Mouse (Mus musculus): ENCODE results near the gene Brk1. TPM values are rescaled to one million over a fixed set of nuclear protein-coding genes. Genes with fewer than 3 reads are reported as not detected.

Gene Brk1
- 244 and 245 TPM in 2 replicates for polyA plus RNA-seq (2014; fragmentation: Nextera tagmentation; extraction: Ambion mirVana)

DNA sequence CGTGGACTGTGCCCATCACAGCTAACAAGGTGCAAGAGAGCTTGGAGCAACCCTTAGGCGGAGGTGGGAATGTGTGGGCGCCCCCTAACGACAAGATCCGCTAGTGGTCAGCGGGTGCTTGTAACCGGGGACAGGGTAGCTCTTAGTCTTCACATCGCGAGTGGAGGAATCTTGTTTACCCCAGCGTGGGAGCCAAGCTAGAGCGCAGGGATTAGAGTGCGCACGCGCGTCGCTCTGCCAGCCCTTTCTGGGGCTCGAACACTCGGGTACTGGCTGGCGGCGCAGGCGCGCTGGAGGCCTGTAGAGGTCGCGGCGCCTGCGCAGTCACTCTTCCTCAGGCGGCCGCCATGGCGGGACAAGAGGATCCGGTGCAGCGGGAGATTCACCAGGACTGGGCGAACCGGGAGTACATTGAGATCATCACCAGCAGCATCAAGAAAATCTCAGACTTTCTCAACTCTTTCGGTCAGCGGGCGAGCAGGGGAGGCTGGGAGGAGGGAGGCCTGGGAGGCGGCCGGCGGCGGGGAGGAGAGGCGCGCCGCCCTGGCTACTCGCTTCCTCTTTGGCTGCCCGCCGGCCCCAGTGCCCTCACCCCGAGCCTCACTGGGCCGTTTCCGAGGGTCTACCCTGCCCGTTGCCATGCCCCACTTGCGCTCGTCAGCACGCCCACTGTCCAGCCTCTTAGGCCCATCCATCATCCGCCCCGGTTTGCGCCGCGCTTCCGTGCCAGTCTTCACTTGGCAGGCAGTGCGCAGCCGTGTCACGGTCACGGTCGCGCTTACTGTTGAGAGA, at the start of gene Brk1:
Brk1 (plus strand) TSS at position 341 of the 792 bp plus-strand sequence.
- H3K4me3 ChIP-seq (ENCODE audit: low read depth, low read length) = peak within 1 kb of the TSS; percentile 95
- WGBS = under 1% methylated on average over 65 of the region's 65 CpGs
- peak within 1 kb of the TSS; percentile 61 for H3K4me2 ChIP-seq (replicated peaks; ENCODE audit: low read depth, low read length)
- H3K27me3 ChIP-seq (ENCODE audit: control insufficient read depth, insufficient read depth, low read length) = no peaks in the 10 kb centered on the region
- peaks cover 15% of the 10 kb centered on the region for H3K4me1 ChIP-seq (ENCODE audit: control insufficient read depth, insufficient read depth, low read length)
- H3K9ac ChIP-seq (replicated peaks; ENCODE audit: low read depth, low read length) = peak within 1 kb of the TSS; percentile 90
- peak within 1 kb of the TSS; percentile 64 for H3K27ac ChIP-seq (ENCODE audit: low read length)
- ATAC-seq (ENCODE audit: insufficient number of reproducible peaks, insufficient read depth, low FRiP score, low read depth) = peak; percentile 92
- H3K9me3 ChIP-seq (ENCODE audit: control insufficient read depth, low read depth, low read length) = no peaks in the 10 kb centered on the region
- H3K36me3 ChIP-seq (ENCODE audit: control insufficient read depth, insufficient read depth, low read length) = peaks cover 3% of the 10 kb centered on the region; the same call in 1 of the 2 replicates

DNA sequence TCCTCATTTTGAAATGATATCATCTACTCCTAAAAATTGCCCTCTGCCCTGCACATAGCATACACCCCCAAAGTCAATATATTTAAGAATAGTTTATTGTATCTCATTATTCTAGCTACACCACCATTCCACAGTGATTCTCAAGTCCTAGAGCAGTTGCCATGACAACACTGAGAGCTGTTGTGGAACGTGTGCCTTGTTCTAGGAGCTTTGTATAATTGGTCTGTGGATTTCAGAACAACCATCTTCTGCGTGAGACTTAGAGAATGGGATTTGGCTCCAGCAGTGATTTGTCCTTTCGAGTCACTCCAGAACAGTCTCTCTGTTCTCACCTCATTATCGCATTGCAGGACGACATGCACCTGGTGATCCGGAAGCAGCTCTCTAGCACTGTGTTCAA, 44.8 kb upstream of the Brk1 start:
- no peak overlapping the region for H3K4me3 ChIP-seq (ENCODE audit: low read depth, low read length)
- no peak overlapping the region for H3K9ac ChIP-seq (replicated peaks; ENCODE audit: low read depth, low read length)
- no peaks in the 10 kb centered on the region for H3K36me3 ChIP-seq (ENCODE audit: control insufficient read depth, insufficient read depth, low read length)
- H3K4me1 ChIP-seq (ENCODE audit: control insufficient read depth, insufficient read depth, low read length) = no peaks in the 10 kb centered on the region
- 84% methylated on average over 6 of the region's 6 CpGs for WGBS
- H3K27ac ChIP-seq (ENCODE audit: low read length) = no peak overlapping the region
- H3K27me3 ChIP-seq (ENCODE audit: control insufficient read depth, insufficient read depth, low read length) = no peaks in the 10 kb centered on the region
- no peak overlapping the region for H3K4me2 ChIP-seq (replicated peaks; ENCODE audit: low read depth, low read length)
- no peaks in the 10 kb centered on the region for H3K9me3 ChIP-seq (ENCODE audit: control insufficient read depth, low read depth, low read length)
- no peak for ATAC-seq (ENCODE audit: insufficient number of reproducible peaks, insufficient read depth, low FRiP score, low read depth)

DNA sequence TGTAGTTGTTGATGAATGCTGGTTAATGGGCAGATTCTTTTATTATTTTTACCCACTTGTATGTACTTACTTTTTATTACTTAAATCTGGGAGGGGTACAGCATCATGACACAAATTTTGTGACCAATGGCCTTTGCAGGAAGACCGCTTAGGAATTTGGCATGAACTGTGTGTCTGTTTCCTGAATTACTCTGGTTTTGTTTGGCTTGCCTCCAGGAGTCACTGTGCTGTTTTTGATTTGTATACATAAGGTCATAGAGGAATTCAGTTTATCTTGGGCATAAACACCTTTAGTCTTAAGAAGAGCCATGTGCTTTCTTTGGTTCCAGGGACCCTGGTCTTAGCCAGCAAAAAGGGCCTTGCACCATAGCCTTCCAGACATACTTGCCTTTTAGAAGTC, 40.0 kb upstream of the Brk1 start:
- no peak for ATAC-seq (ENCODE audit: insufficient number of reproducible peaks, insufficient read depth, low FRiP score, low read depth)
- Histone ChIP-seq H3K4me2 (replicated peaks; ENCODE audit: low read depth, low read length) (no peak overlapping the region), H3K4me1 (ENCODE audit: control insufficient read depth, insufficient read depth, low read length) (no peaks in the 10 kb centered on the region), H3K27me3 (ENCODE audit: control insufficient read depth, insufficient read depth, low read length) (no peaks in the 10 kb centered on the region), H3K4me3 (ENCODE audit: low read depth, low read length) (no peak overlapping the region), H3K9me3 (ENCODE audit: control insufficient read depth, low read depth, low read length) (no peaks in the 10 kb centered on the region), H3K36me3 (ENCODE audit: control insufficient read depth, insufficient read depth, low read length) (peaks cover 7% of the 10 kb centered on the region; the same call in 1 of the 2 replicates), H3K27ac (ENCODE audit: low read length) (no peak overlapping the region), H3K9ac (replicated peaks; ENCODE audit: low read depth, low read length) (no peak overlapping the region)
- WGBS = 63% methylated on average over 1 of the region's 1 CpGs

DNA sequence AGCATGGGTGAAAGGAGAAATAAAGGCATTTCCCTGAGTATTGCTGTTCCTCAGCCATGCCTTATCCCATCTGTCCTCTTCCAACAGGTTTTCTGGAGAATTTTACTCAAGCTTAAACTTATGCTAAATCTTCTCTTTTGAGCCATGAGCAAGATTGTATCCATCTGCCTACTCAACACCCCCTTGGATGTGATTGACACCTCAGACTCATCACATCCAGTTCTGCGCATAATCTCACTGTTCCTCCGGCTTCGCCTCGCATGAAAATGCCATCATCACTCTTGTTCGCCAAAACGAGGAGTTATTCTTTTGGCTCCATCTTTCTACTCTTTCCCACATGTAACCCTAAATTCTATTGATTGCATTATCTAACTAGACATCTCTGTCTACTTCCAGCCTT, 28.5 kb upstream of the Brk1 start:
- 95% methylated on average over 6 of the region's 6 CpGs for WGBS
- Histone ChIP-seq H3K4me2 (replicated peaks; ENCODE audit: low read depth, low read length) (no peak overlapping the region), H3K36me3 (ENCODE audit: control insufficient read depth, insufficient read depth, low read length) (peaks cover 6% of the 10 kb centered on the region), H3K9me3 (ENCODE audit: control insufficient read depth, low read depth, low read length) (no peaks in the 10 kb centered on the region), H3K9ac (replicated peaks; ENCODE audit: low read depth, low read length) (no peak overlapping the region), H3K4me1 (ENCODE audit: control insufficient read depth, insufficient read depth, low read length) (no peaks in the 10 kb centered on the region), H3K27me3 (ENCODE audit: control insufficient read depth, insufficient read depth, low read length) (no peaks in the 10 kb centered on the region), H3K4me3 (ENCODE audit: low read depth, low read length) (no peak overlapping the region), H3K27ac (ENCODE audit: low read length) (no peak overlapping the region)
- no peak for ATAC-seq (ENCODE audit: insufficient number of reproducible peaks, insufficient read depth, low FRiP score, low read depth)

DNA sequence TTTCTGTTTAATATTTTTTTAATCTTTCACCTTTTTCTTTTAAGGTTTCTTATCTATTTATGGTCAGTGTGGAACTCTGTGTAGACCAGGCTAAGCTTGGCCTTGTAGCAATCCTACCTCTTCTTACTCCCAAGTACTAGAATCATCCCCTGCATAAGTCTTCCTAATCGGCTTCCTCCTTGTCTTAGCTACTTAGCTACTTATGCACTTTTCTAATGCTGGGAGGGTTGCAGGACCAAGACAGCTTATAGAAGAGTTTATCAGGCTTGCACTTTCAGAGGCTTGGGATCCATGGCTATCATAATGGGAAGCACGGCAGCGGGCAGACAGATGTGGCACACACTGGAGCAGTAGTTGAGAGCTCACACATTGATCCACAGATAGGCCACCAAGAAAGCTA, 25.3 kb upstream of the Brk1 start:
- no peak overlapping the region for H3K27ac ChIP-seq (ENCODE audit: low read length)
- no peaks in the 10 kb centered on the region for H3K27me3 ChIP-seq (ENCODE audit: control insufficient read depth, insufficient read depth, low read length)
- H3K36me3 ChIP-seq (ENCODE audit: control insufficient read depth, insufficient read depth, low read length) = peaks cover 6% of the 10 kb centered on the region
- no peak for ATAC-seq (ENCODE audit: insufficient number of reproducible peaks, insufficient read depth, low FRiP score, low read depth)
- H3K9me3 ChIP-seq (ENCODE audit: control insufficient read depth, low read depth, low read length) = no peaks in the 10 kb centered on the region
- WGBS = 92% methylated on average over 3 of the region's 3 CpGs
- H3K4me1 ChIP-seq (ENCODE audit: control insufficient read depth, insufficient read depth, low read length) = no peaks in the 10 kb centered on the region
- no peak overlapping the region for H3K4me2 ChIP-seq (replicated peaks; ENCODE audit: low read depth, low read length)
- no peak overlapping the region for H3K9ac ChIP-seq (replicated peaks; ENCODE audit: low read depth, low read length)
- H3K4me3 ChIP-seq (ENCODE audit: low read depth, low read length) = no peak overlapping the region

DNA sequence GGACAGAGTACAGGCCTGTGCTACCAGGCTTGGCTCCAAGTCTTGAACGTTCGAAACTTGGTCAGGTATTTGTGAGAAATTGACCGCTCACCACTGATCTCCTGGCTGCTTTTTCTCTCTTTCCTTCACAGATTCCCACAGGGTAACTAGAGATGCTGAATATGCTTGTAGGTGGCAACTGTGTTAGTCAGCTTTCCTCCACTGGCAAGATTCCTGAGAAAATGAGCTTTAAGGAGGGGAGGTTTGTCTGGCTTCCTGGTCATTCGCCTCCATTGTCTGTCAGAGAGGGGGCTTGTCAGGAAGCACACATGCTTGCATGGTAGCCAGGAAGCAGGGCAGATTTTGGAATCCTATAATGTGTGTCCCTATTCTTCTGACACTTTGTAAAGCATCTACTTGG, 21.5 kb upstream of the Brk1 start:
- H3K4me2 ChIP-seq (replicated peaks; ENCODE audit: low read depth, low read length) = no peak overlapping the region
- no peak for ATAC-seq (ENCODE audit: insufficient number of reproducible peaks, insufficient read depth, low FRiP score, low read depth)

DNA sequence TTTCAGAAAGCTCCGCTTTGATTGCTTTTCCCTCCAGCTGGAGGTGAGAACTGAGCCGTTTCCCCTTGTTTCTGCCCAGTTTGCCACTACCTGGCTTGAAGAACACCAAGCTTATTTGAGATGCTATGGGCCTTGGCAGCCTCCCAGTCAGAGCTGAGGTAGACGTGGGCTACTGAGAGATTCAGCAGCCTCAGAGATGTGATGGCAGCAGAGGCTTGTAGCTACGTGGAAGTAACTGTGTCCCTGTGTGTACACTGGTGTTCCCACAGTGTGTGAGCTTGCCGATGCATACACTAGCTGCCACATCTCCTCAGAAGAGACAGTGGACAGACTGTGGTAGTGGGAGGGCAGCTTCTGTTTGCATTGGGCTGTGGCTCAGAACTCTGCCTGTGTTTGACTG, 19.5 kb upstream of the Brk1 start:
- H3K27me3 ChIP-seq (ENCODE audit: control insufficient read depth, insufficient read depth, low read length) = no peaks in the 10 kb centered on the region
- WGBS = 84% methylated on average over 5 of the region's 5 CpGs
- no peak overlapping the region for H3K4me3 ChIP-seq (ENCODE audit: low read depth, low read length)
- no peak for ATAC-seq (ENCODE audit: insufficient number of reproducible peaks, insufficient read depth, low FRiP score, low read depth)
- no peak overlapping the region for H3K4me2 ChIP-seq (replicated peaks; ENCODE audit: low read depth, low read length)
- H3K36me3 ChIP-seq (ENCODE audit: control insufficient read depth, insufficient read depth, low read length) = no peaks in the 10 kb centered on the region
- H3K9me3 ChIP-seq (ENCODE audit: control insufficient read depth, low read depth, low read length) = no peaks in the 10 kb centered on the region
- H3K27ac ChIP-seq (ENCODE audit: low read length) = no peak overlapping the region
- no peaks in the 10 kb centered on the region for H3K4me1 ChIP-seq (ENCODE audit: control insufficient read depth, insufficient read depth, low read length)
- H3K9ac ChIP-seq (replicated peaks; ENCODE audit: low read depth, low read length) = no peak overlapping the region

More for the DNA sequence above, 21.5 kb upstream of the Brk1 start:
- no peaks in the 10 kb centered on the region for H3K27me3 ChIP-seq (ENCODE audit: control insufficient read depth, insufficient read depth, low read length)
- H3K27ac ChIP-seq (ENCODE audit: low read length) = no peak overlapping the region
- H3K9ac ChIP-seq (replicated peaks; ENCODE audit: low read depth, low read length) = no peak overlapping the region
- no peaks in the 10 kb centered on the region for H3K9me3 ChIP-seq (ENCODE audit: control insufficient read depth, low read depth, low read length)
- H3K36me3 ChIP-seq (ENCODE audit: control insufficient read depth, insufficient read depth, low read length) = no peaks in the 10 kb centered on the region
- no peak overlapping the region for H3K4me3 ChIP-seq (ENCODE audit: low read depth, low read length)
- no peaks in the 10 kb centered on the region for H3K4me1 ChIP-seq (ENCODE audit: control insufficient read depth, insufficient read depth, low read length)
- whole genome bisulfite sequencing = 96% methylated on average over 4 of the region's 4 CpGs

DNA sequence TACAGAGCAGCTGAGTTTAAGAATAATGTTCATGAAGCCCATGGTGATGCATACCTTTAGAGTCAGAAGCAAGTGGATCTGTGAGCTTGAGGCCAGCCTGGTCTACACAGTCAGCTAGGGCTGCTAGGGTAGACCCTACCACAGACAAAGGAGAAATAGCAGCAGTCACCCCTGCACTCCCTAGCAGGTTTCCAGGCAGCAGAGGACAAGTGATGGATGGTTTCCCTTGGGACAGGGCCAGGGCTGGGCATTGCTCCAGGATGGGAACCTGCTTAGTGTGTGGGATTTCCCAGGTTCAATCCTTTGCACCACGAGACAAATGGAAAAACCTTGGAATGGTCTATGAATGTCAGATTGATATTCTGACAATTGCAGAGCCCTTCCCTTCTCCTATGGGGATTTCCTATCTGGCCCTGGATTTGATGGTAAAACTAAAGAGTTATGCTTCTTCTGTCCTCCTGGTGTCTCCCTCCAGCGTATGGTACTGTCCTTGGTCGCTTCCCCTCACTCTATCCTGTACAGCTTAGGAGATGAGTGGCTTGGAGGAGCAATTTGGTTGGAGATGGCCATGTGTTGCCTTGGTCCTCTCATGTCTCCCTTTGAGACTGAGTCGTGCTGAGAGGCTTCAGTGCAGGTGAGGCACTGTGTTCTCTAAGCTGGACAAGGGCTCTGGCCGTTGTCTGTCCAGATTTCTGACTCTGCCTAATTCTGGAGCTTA, 17.9 kb upstream of the Brk1 start:
- Histone ChIP-seq H3K9me3 (ENCODE audit: control insufficient read depth, low read depth, low read length) (no peaks in the 10 kb centered on the region), H3K27ac (ENCODE audit: low read length) (peak overlapping the region; percentile 52; the same call in 1 of the 2 replicates), H3K4me1 (ENCODE audit: control insufficient read depth, insufficient read depth, low read length) (no peaks in the 10 kb centered on the region), H3K4me2 (replicated peaks; ENCODE audit: low read depth, low read length) (no peak overlapping the region), H3K4me3 (ENCODE audit: low read depth, low read length) (no peak overlapping the region), H3K9ac (replicated peaks; ENCODE audit: low read depth, low read length) (no peak overlapping the region), H3K27me3 (ENCODE audit: control insufficient read depth, insufficient read depth, low read length) (no peaks in the 10 kb centered on the region), H3K36me3 (ENCODE audit: control insufficient read depth, insufficient read depth, low read length) (peaks cover 3% of the 10 kb centered on the region; the same call in 1 of the 2 replicates)
- WGBS = 55% methylated on average over 5 of the region's 5 CpGs
- peak; percentile 77; the same call in 1 of the 2 replicates for ATAC-seq (ENCODE audit: insufficient number of reproducible peaks, insufficient read depth, low FRiP score, low read depth)

Data from stomach, embryonic 14.5 days (tissue).